Mouse (Mus musculus) stomach, embryonic 14.5 days (tissue): Measurements from ENCODE around the gene Hipk3. TPM values are rescaled to one million over a fixed set of nuclear protein-coding genes. Genes with fewer than 3 reads are reported as not detected.

Experiments
- ATAC-seq: fragments of 200-750 bp; cut with Nextera tagmentation; 2 replicates; pipeline ENCODE4 v1.8.0; 2017; ENCODE audit warnings: low read depth, moderate TSS enrichment; ENCODE audit not compliant: insufficient number of reproducible peaks, insufficient read depth, low FRiP score
- H3K27ac ChIP-seq: fragments of 300-500 bp; sonication (generic); 2 replicates; pipeline ENCODE4 v1.5.1; 2014; ENCODE audit warnings: mild to moderate bottlenecking, low read length, moderate library complexity, mixed read lengths
- H3K27me3 ChIP-seq: fragments of 300-500 bp; sonication (generic); 2 replicates; pipeline ENCODE4 v1.6.1; 2014; ENCODE audit warnings: low read length, control low read depth, mixed read lengths; ENCODE audit not compliant: control insufficient read depth, insufficient read depth
- H3K36me3 ChIP-seq: fragments of 300-500 bp; sonication (generic); 2 replicates; pipeline ENCODE4 v1.6.1; 2014; ENCODE audit warnings: mild to moderate bottlenecking, control low read depth, low read length, moderate library complexity, mixed read lengths; ENCODE audit not compliant: control insufficient read depth, insufficient read depth
- H3K4me1 ChIP-seq: fragments of 300-500 bp; sonication (generic); 2 replicates; pipeline ENCODE4 v1.6.1; 2014; ENCODE audit warnings: low read length, control low read depth, mixed read lengths; ENCODE audit not compliant: control insufficient read depth, insufficient read depth
- H3K4me2 ChIP-seq: fragments of 300-500 bp; sonication (generic); replicated peaks from 2 replicates; pipeline ENCODE4 v1.6.1; 2014; ENCODE audit warnings: low read depth, low read length, control low read depth
- H3K4me3 ChIP-seq: fragments of 300-500 bp; sonication (generic); 2 replicates; pipeline ENCODE4 v1.5.1; 2014; ENCODE audit warnings: low read depth, low read length, control low read depth
- H3K9ac ChIP-seq: fragments of 300-500 bp; sonication (generic); replicated peaks from 2 replicates; pipeline ENCODE4 v1.6.1; 2014; ENCODE audit warnings: low read depth, mild to moderate bottlenecking, control low read depth, low read length, moderate library complexity, mixed read lengths
- H3K9me3 ChIP-seq: fragments of 300-500 bp; sonication (generic); 2 replicates; pipeline ENCODE4 v1.6.1; 2016; ENCODE audit warnings: low read depth, low read length, control low read depth; ENCODE audit not compliant: control insufficient read depth
- WGBS: fragments of 180-500 bp; shearing (Covaris S2); extraction: QIAGEN DNeasy Blood & Tissue Kit; methylation state at CpG from one replicate; pipeline ENCODE4 v1.1.7; 2014; 5-methylcytosine and 5-hydroxymethylcytosine counted together
- polyA plus RNA-seq: library from polyadenylated mRNA; unstranded; fragments of >200 nt; fragmentation: Nextera tagmentation; extraction: Ambion mirVana; gene quantifications from 2 replicates; pipeline ENCODE4 v1.2.1, GENCODE M21; 2014

The Hipk3 gene
- polyA plus RNA-seq, 1 experiment from 2014 or later = 23.9 TPM

DNA sequence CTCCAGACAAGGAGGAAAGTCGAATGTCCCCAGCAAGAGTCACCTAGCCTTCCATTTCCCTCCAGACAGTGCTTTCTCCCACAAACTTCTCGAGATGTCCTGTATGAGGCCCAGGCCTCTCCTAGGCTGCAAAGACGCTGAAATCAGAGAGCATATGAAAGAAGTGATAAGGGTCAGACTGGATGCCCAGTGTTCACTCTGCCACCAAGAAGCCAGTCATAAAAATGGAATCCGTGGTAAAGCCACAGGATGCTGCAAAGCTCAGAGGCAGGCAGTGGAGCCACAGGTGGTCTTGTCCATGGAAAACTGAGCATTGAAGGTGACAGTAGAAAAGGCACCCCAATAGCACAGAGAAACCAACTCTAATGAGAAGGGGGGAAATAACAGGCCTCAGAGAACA lies 86.3 kb downstream of the Hipk3 start:
- Histone ChIP-seq H3K9ac (no peak overlapping the region), H3K36me3 (no peaks in the 10 kb centered on the region), H3K4me3 (no peak overlapping the region), H3K27ac (no peak overlapping the region), H3K9me3 (no peaks in the 10 kb centered on the region), H3K4me1 (no peaks in the 10 kb centered on the region; the same call in 1 of the 2 replicates), H3K4me2 (no peak overlapping the region), H3K27me3 (peaks cover 10% of the 10 kb centered on the region)
- ATAC-seq = no peak
- WGBS = 59% methylated on average over 4 of the region's 4 CpGs

DNA sequence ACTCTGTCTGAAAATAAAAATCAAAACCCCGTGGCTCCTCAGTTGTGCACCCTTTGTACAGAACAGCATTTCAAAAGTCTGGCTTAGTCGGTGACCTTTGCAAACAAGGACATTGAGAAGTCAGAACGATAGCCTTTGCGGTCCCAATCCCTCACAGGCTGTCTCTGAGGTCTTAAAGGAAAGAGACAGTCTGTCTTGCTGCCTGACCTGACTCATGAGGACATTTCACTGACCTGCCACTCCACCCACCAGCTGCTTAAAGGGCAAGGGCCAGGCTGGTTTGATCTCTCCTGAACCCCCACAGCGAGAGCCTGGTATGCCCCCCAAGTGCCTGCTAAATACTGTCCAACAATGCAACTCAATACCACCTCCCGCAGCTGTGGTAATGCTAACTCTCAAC lies 90.2 kb downstream of the Hipk3 start:
- Histone ChIP-seq H3K4me1 (no peaks in the 10 kb centered on the region), H3K4me2 (no peak overlapping the region), H3K9me3 (peaks cover 5% of the 10 kb centered on the region; the same call in 1 of the 2 replicates), H3K27me3 (peaks cover 5% of the 10 kb centered on the region), H3K27ac (no peak overlapping the region), H3K4me3 (no peak overlapping the region), H3K9ac (no peak overlapping the region), H3K36me3 (no peaks in the 10 kb centered on the region)
- 87% methylated on average over 6 of the region's 6 CpGs for WGBS
- no peak for ATAC-seq

GRCm38 (mm10) chr2:104398651-104399290 lies 95.5 kb downstream of the Hipk3 start:
- no peak for ATAC-seq
- Histone ChIP-seq H3K36me3 (no peaks in the 10 kb centered on the region), H3K4me1 (no peaks in the 10 kb centered on the region), H3K9me3 (peaks cover 5% of the 10 kb centered on the region; the same call in 1 of the 2 replicates), H3K27me3 (no peaks in the 10 kb centered on the region), H3K9ac (no peak overlapping the region), H3K27ac (no peak overlapping the region), H3K4me3 (no peak overlapping the region), H3K4me2 (no peak overlapping the region)
- 67% methylated on average over 6 of the region's 6 CpGs for WGBS

DNA sequence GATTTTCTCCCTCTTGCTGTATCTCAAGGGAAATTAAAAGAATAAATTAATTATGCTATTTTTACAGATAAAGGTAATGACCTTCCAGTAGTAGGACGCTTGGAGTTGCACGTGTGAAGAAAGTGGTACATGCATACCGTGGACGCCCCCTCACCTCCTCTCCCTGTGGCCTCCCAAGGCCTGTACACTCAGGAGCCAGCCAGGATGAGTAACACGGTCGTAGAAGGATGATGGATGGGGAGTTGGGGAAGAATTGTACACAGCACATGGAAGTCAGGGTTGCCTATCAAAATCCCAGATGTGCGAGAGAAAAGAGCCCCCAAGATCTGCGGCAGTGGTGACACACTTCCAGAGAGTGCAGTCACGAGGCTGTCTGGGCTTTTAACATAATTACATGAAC lies 98.3 kb downstream of the Hipk3 start:
- no peaks in the 10 kb centered on the region for H3K36me3 ChIP-seq
- 72% methylated on average over 9 of the region's 9 CpGs for WGBS
- no peaks in the 10 kb centered on the region for H3K4me1 ChIP-seq
- H3K4me3 ChIP-seq = no peak overlapping the region
- H3K27ac ChIP-seq = no peak overlapping the region
- H3K4me2 ChIP-seq = no peak overlapping the region
- no peak for ATAC-seq
- H3K27me3 ChIP-seq = no peaks in the 10 kb centered on the region
- H3K9me3 ChIP-seq = peaks cover 5% of the 10 kb centered on the region; the same call in 1 of the 2 replicates
- H3K9ac ChIP-seq = no peak overlapping the region

- H3K27ac ChIP-seq = no peak overlapping the region
- 56% methylated on average over 2 of the region's 2 CpGs for WGBS
- no peak overlapping the region for H3K4me3 ChIP-seq
- no peaks in the 10 kb centered on the region for H3K27me3 ChIP-seq
- H3K9me3 ChIP-seq = no peaks in the 10 kb centered on the region; the same call in 1 of the 2 replicates
- no peaks in the 10 kb centered on the region for H3K4me1 ChIP-seq
- no peak overlapping the region for H3K9ac ChIP-seq
- no peak overlapping the region for H3K4me2 ChIP-seq
- no peaks in the 10 kb centered on the region for H3K36me3 ChIP-seq
- ATAC-seq = no peak
These were observed 99.5 kb downstream of the Hipk3 start for GRCm38 (mm10) chr2:104394769-104395168.

GRCm38 (mm10) chr2:104392700-104393312 lies 101.4 kb downstream of the Hipk3 start:
- H3K9me3 ChIP-seq = no peaks in the 10 kb centered on the region
- H3K4me2 ChIP-seq = no peak overlapping the region
- H3K27me3 ChIP-seq = no peaks in the 10 kb centered on the region
- no peak for ATAC-seq
- H3K27ac ChIP-seq = no peak overlapping the region
- WGBS = 65% methylated on average over 4 of the region's 4 CpGs
- no peak overlapping the region for H3K9ac ChIP-seq
- no peaks in the 10 kb centered on the region for H3K4me1 ChIP-seq
- H3K4me3 ChIP-seq = no peak overlapping the region
- H3K36me3 ChIP-seq = no peaks in the 10 kb centered on the region

DNA sequence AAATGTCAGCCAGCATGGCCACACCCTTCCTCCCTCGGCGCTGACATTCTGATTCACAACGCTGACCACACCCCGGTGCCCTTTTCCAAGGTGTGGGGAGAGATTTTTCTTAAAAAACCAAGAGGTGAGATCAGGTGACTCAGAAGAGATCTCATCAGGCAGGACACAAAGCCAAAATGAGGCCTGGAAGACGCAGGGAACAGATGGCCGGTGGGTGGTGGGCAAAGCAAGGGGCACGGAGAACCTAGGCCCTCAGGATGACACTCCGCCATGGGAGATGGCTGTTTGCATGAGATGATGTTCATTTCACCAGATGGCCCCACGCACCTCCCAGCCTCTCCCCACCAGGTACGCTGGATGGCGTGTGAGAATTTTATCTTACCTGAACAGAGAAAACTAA lies 105.0 kb downstream of the Hipk3 start:
- H3K27ac ChIP-seq = no peak overlapping the region
- no peak overlapping the region for H3K4me3 ChIP-seq
- no peak for ATAC-seq
- no peaks in the 10 kb centered on the region for H3K4me1 ChIP-seq
- H3K9ac ChIP-seq = no peak overlapping the region
- no peaks in the 10 kb centered on the region for H3K27me3 ChIP-seq
- H3K36me3 ChIP-seq = no peaks in the 10 kb centered on the region
- WGBS = 88% methylated on average over 11 of the region's 11 CpGs
- no peaks in the 10 kb centered on the region for H3K9me3 ChIP-seq
- no peak overlapping the region for H3K4me2 ChIP-seq

- H3K4me1 ChIP-seq = no peaks in the 10 kb centered on the region
- H3K27me3 ChIP-seq = no peaks in the 10 kb centered on the region
- H3K4me3 ChIP-seq = no peak overlapping the region
- H3K27ac ChIP-seq = no peak overlapping the region
- no peak overlapping the region for H3K9ac ChIP-seq
- H3K9me3 ChIP-seq = no peaks in the 10 kb centered on the region
- no peak for ATAC-seq
- 82% methylated on average over 2 of the region's 2 CpGs for WGBS
- H3K4me2 ChIP-seq = no peak overlapping the region
- no peaks in the 10 kb centered on the region for H3K36me3 ChIP-seq
These were observed 108.3 kb downstream of the Hipk3 start for GRCm38 (mm10) chr2:104385941-104386340.

GRCm38 (mm10) chr2:104383589-104383988 lies 110.7 kb downstream of the Hipk3 start:
- Histone ChIP-seq H3K9ac (no peak overlapping the region), H3K4me3 (no peak overlapping the region), H3K4me1 (no peaks in the 10 kb centered on the region), H3K27me3 (no peaks in the 10 kb centered on the region), H3K27ac (no peak overlapping the region), H3K4me2 (no peak overlapping the region), H3K9me3 (no peaks in the 10 kb centered on the region), H3K36me3 (no peaks in the 10 kb centered on the region)
- ATAC-seq = no peak
- WGBS = 95% methylated on average over 4 of the region's 4 CpGs
